Mouse (Mus musculus) bone marrow, adult 2 months (tissue): ENCODE measurements at regions not wholly inside any gene's neighbourhood (a gene's known extent, or its start where the extent isn't known, plus 50 kb on each side); places are given as distances from the start of the nearest gene placed in this dataset.

Source experiments
- H3K27ac ChIP-seq: fragments of 200-500 bp; 2 replicates; pipeline ENCODE4 v1.5.1; 2012; ENCODE audit warnings: low read depth, mild to moderate bottlenecking, control low read depth, inconsistent platforms, low read length; ENCODE audit not compliant: control insufficient read depth, poor library complexity, insufficient read depth
- H3K4me1 ChIP-seq: fragments of 200-500 bp; 2 replicates; pipeline ENCODE4 v1.6.1; 2011; ENCODE audit warnings: low read length; ENCODE audit not compliant: control insufficient read depth, insufficient read depth
- H3K4me3 ChIP-seq: fragments of 200-500 bp; replicated peaks from 2 replicates; pipeline ENCODE3; 2011; ENCODE audit warnings: mild to moderate bottlenecking, low read depth, low read length, control low read depth; ENCODE audit not compliant: control insufficient read depth
- CTCF ChIP-seq: fragments of 200-500 bp; IDR thresholded peaks from 2 replicates; pipeline ENCODE4 v1.5.1; 2011; ENCODE audit warnings: low read length, control low read depth; ENCODE audit not compliant: control insufficient read depth, insufficient read depth
- POLR2A ChIP-seq: fragments of 200-500 bp; IDR thresholded peaks from 2 replicates; pipeline ENCODE4 v1.6.1; 2011; ENCODE audit warnings: low read depth, mild to moderate bottlenecking, control low read depth, low read length, borderline replicate concordance; ENCODE audit not compliant: control insufficient read depth
- WGBS: fragments of 180-500 bp; shearing (Covaris S2); methylation state at CpG from one replicate; pipeline ENCODE4 v1.1.7; 2018; 5-methylcytosine and 5-hydroxymethylcytosine counted together

DNA sequence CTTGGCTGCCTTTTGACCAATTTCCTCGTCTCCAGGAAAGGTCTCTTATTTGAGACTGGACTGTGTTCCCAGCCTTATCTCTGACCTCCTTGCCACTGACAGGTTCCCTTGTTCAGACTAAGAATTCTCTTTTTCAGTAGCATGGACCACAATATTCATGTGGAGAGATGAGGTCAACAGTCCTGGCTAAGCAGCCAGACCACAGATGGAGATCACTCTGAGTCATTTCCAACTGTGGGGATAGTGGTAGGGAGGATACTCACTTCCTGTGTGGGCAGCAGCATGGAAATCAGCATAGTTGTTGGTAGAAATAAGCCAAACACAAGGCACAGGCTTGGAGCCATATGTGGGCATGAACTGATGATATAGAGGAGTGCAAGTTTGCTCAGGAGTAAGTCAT, 52.9 kb upstream of the Slc24a5 start:
- Histone ChIP-seq H3K4me1 (no peaks in the 10 kb centered on the region), H3K4me3 (no peak overlapping the region), H3K27ac (no peak overlapping the region)
- no peak for TF ChIP-seq POLR2A
- TF ChIP-seq CTCF: no peak
- WGBS: 66% methylated on average over 1 of the region's 1 CpGs

DNA sequence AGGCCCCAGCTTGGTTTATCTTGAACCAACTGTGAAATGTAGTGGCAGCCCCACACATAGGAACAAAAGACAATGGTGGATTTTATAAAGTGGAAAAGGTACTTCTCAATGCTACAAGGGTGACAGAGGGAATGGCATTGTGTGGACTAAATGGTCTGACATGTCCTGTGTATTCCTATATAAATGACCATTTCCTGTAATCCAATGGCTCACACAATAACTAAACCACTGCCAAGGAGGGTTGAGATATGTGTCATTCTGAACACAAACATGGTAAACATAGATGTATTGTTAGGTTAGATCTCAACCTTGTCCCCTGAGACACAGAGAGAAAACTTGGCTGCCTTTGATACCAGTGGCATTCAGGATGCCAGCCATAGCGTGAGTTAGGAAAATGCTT, 51.0 kb upstream of the Slc24a5 start:
- Histone ChIP-seq H3K4me1 (no peaks in the 10 kb centered on the region), H3K27ac (no peak overlapping the region), H3K4me3 (no peak overlapping the region)
- 81% methylated on average over 1 of the region's 1 CpGs for WGBS
- no peak for TF ChIP-seq CTCF
- no peak for TF ChIP-seq POLR2A
